Mouse (Mus musculus) spleen, adult 12 weeks (tissue): Measurements from ENCODE around the gene Hoxd13.

Source experiments
- DNase-seq: peaks from one replicate; pipeline ENCODE4 v3.0.0; 2022; ENCODE audit warnings: low spot score

Hoxd13 gene

DNA sequence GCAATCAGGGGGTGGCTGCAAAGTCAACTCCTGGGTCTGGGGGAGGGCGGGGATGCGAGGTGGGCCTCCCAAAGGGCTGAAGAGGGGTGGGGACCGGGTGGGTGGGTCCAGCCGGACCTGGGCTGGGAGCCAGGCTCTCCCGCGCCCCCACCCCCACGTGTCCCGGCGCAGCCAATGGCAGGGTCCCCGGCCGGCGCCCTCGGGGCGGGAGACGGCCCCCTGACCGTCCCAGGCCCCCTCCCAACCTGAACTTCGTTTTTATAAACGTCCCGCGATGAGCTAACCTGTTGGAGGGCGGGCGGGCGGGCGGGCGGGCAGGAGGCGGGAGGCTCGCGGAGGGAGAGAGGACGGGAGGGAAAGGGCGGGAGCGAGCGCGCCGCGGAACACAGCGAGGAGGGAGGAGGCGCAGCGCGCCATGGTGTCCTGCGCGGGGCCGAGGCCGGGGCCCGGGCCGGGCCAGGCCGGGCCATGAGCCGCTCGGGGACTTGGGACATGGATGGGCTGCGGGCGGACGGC, at the start of gene Hoxd13:
Gene Hoxd13 (plus strand): TSS at position 469 of the 516 bp plus-strand sequence.
- no peak for DNase-seq

DNA sequence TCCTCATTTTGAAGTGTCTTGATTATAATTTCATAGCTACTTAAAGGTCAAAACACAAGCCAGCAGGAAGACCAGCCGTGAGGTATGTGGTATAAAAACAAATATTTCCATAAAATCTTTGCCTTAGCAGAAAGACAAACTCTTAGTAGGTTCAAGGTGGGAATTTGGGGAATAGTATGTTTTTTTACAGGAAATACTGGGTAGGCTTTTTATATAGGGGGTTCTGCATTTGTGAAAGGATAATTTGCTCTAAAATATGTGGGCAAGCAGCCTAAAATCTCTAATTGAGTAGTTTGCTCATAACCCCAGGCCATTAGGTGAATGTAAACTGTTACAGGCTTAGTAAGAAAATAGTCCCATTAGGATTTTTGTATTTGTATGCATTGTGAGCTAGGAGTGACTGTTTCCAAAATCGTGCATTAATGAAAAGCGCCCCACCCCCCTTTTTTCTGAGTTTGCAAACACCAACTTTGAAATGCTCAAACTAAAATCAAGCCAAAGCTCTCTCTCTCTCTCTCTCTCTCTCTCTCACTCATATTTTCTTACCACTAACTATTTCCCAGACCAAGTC, 48.3 kb upstream of the Hoxd13 start:
- no peak for DNase-seq

GRCm38 (mm10) chr2:74620368-74620767, 47.7 kb upstream of the Hoxd13 start:
- no peak for DNase-seq

- DNase-seq = no peak
Observed at GRCm38 (mm10) chr2:74635412-74635811, 32.7 kb upstream of the Hoxd13 start.

DNA sequence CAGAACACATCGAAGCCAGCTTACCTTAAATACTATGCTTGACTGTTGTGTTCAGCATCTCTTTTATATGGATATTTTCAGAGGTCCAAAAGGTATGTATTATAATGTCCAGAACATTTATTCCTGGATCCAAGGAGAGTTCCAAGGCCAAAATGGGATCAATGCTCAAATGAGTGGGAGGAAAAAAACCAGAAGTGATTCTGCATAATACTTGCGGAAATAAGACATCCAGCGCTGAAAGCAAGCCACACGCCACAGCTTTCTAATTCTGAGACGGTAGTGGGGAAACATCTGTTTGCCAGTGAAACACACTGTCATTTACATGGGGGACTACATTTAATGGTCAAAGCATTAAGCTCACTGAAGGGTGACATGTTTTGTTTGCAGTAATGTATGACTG, 25.7 kb upstream of the Hoxd13 start:
- no peak for DNase-seq

DNA sequence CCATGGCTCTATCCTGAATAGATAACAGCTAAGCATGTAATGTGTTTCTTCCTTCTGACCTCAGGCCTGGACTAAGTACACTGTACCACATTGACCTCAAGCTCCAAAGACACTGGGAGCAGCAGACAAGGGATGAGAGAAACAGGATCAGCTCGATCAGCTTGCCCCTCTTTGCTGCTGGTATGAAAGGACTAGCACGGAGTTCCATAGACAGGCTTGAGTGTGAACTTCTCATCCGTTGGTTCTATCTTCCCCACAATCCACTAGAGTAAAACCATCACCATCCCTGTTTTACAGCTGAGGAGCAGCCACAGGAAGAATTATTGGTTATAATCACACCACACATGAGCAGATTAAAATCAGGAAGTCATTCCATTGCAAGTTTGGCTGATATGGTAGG, 22.5 kb upstream of the Hoxd13 start:
- DNase-seq = no peak

- no peak for DNase-seq
Observed at GRCm38 (mm10) chr2:74647082-74647864, 20.8 kb upstream of the Hoxd13 start.

GRCm38 (mm10) chr2:74652996-74653340, 15.1 kb upstream of the Hoxd13 start:
- no peak for DNase-seq

GRCm38 (mm10) chr2:74653781-74654535, 14.2 kb upstream of the Hoxd13 start:
- DNase-seq = no peak

DNA sequence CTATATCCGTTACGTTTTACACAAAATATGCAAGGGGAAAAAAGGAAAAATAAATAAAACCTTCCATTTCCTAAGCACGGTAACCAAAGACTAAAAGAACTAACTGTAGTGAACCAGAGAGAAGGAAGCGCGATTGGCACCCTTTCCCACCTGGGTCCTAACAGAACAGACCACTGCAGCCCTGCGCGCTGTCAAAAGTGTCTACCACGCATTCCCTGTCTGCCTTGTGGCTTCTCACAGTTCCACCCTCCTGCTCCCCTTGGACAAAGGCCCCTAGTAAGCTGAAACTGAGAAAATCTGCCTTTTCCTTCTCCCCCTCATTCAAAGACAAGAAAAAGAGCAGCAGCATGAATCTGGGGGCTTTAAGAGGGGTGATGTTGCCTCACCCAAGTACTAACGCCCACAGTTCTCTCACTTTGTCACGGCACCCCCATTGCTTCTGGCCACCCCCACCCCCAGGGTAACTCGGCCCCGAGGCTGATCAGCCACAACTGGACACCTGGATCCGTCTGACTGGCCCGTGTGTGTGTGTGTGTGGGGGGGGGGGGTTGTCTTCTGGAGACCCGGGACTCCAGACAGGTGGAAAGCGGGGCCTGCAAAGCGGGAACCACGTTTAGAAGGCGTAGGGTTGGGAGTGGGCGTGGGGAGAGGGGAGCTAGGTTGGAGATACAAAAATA, 13.2 kb upstream of the Hoxd13 start:
- DNase-seq = no peak

DNA sequence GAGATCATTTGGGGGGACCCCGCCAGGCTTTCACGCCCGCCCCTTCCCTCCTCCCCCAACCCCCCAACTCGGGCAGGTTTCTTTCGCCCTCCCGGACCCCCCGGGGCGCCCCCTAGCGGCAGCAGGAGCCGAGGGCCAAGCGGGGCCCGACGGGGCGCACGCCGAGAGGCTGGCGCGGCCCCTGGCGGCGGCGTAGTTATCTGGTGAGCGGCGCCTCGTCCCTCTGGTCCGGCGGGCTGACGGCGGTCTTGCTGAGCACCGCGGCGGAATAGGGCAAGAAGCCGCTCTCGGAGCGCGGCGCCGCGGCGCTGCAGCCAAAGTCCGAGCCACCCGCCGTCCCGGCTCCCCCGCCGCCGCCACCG, 12.7 kb upstream of the Hoxd13 start:
- no peak for DNase-seq

DNA sequence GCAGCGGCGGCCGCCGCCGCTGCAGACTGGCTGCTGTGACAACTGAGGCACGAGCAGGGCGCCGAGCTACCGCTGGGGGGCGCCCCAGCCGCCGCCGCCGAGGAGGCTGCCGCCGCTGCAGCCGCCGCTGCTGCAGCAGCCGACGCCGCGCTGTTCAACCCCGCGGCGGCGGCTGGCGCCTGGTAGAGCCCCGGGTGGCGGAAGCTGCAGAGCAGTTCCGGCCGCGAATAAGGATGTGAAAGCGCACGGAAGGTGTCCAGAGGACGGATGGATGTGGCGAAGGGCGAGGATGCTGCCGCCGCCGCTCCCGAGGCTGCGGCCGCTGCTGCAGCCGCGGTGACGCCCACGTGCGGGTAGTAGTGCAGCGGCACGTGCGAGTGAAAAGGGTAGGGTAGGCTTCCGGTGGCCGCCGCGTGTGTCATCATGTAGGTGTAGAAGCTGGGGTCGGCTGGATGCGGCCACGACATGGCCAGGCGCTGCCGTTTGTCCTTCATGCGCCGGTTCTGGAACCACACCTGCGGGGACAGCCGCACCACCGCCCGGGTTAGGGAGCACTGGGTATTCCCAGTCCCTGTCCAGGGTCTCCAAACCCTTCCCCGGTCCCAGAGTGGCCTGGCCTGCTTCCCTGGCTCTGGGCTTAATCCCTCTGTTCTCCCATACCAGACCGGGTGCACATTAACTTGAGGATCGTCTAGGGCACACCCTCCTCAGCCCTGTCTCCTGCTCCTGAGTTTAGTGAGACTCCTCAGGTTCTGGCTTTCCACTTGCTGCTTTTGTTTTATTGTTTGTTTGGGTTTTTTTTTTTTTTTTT, 12.1 kb upstream of the Hoxd13 start:
- no peak for DNase-seq

- no peak for DNase-seq
Observed at GRCm38 (mm10) chr2:74656632-74657021, 11.5 kb upstream of the Hoxd13 start.

DNA sequence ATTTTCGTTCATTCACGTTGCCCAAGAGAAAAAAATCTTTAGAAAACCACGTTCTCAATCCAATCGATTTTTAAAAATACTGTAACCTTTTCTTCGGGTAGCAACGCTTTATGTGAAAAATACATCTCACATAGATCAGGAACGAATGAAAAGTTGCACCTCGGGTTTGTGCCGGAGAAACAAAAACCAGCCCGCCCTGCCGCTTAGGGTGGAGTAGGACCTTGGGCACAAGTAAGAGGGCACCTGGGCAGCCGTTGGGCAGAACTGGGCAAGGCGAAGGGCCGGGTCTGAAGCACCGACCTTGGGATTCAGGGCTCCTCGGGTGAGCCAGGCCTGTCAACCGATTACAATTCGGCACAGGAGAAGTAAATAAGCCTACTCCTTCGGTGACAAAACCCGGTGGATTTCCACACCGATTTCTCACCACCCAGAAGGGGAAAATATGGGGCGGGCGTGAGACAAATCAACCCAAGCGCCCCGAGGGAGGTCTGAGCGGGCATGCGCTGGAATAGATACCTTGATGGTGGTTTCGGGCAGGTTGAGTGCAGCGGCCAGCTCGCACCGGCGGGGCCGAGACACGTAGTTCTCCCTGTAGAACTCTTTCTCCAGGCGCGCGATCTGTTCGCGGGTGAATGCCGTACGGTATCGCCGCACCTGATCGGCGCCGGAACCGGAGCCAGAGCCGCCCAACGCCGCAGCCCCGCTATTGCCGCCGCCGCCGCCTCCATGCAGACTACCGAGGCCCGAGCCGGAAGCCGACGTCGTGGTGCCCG, 10.7 kb upstream of the Hoxd13 start:
- DNase-seq = no peak

DNA sequence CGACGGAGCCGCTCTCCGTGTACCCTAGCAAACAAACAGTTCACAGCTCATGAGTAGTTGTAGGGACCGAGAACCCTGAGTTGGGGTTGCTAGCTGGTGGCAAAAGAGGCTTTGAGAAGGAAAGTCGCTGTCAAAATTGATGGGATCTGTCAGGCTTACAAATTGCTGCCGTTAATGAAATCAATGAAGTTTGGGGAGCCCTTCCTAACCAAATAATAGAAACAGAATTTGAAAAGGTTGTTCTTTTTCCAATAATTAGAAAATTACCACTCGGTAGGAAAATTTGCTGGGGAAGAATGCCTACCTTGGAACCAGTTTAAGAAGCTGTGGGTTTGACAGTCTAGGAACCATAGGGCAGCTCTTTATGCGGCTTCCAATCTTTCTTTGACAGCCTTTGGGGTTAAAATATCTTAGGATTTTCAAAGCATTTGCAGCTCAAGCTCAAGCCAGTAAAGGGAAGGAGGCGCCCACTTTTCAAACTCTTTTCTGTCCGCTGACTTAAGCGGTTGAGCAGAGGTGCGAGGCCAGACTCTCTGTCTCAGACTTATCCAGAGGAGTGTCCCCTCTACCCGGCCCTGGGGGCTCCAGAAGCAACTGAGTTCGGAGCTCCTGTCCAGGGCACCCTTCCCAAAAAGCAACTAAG, 10.0 kb upstream of the Hoxd13 start:
- no peak for DNase-seq

GRCm38 (mm10) chr2:74658667-74659371, 9.3 kb upstream of the Hoxd13 start:
- DNase-seq = no peak

GRCm38 (mm10) chr2:74659507-74660005, 8.6 kb upstream of the Hoxd13 start, which contains the start of gene Evx2:
Gene Evx2, minus strand, starts transcription at chr2:74659557.
- no peak for DNase-seq

- DNase-seq = no peak
Observed at GRCm38 (mm10) chr2:74660421-74661375, 7.4 kb upstream of the Hoxd13 start.
